8 mouse cellular contexts compared by ENCODE assay signal in the genomic region with DNA sequence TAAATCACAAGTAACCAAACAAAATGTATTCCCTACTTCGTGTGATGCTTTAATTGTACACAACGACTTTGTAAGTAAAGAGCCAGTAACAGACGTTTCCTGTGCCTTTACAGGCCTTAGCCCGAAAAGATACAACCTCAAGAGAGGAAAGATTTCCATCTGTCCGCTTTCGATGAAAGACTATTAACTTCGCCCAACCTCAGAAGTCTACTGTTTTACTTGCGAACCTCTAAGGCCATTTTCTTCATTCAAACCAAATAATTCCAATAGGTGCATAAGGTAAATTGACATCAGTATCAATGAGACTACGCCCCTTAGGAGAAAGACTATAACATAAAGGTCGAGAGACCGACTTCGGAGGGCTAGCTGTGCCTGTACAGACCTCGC. TPM values are rescaled to one million over a fixed set of nuclear protein-coding genes. Genes with fewer than 3 reads are reported as not detected.
DNase-seq lines count a peak whose midpoint lies in the region; ATAC-seq and TF ChIP-seq lines count a peak whose summit lies in the region.

No protein-coding gene starts in this region.

- H3K27ac ChIP-seq in testis, adult 2 months (ENCODE audit: control insufficient read depth, insufficient read depth, low read depth, low read length), result peak overlapping the region; percentile 88
- peak overlapping the region; percentile 90; the same call in 1 of the 2 replicates for H3K27ac ChIP-seq in limb, embryonic 13.5 days
- H3K27ac ChIP-seq in stomach, embryonic 16.5 days (ENCODE audit: low read length), result peak overlapping the region; percentile 92

- H3K36me3 ChIP-seq in erythroblast, embryonic 14.5 days (ENCODE audit: control insufficient read depth), result peaks cover 39% of the 10 kb centered on the region
- no peaks in the 10 kb centered on the region; the same call in 1 of the 2 replicates for H3K36me3 ChIP-seq in testis, adult 2 months (ENCODE audit: control insufficient read depth, insufficient read depth, low read length)
- peaks cover 14% of the 10 kb centered on the region for H3K36me3 ChIP-seq in limb, embryonic 13.5 days
- peaks cover 7% of the 10 kb centered on the region; the same call in 1 of the 2 replicates for H3K36me3 ChIP-seq in stomach, embryonic 16.5 days (ENCODE audit: control insufficient read depth, insufficient read depth, low read length)

- H3K4me2 ChIP-seq in limb, embryonic 13.5 days (replicated peaks), result peak overlapping the region; percentile 72
- peak overlapping the region; percentile 85 for H3K4me2 ChIP-seq in stomach, embryonic 16.5 days (ENCODE audit: low read depth, low read length)

- ATAC-seq in erythroblast, adult 5-6 weeks (replicated peaks; ENCODE audit: low FRiP score, poor library complexity, severe bottlenecking), result no peak
- ATAC-seq in limb, embryonic 13.5 days (ENCODE audit: low FRiP score, low read depth), result no peak
- no peak for ATAC-seq in stomach, embryonic 16.5 days (ENCODE audit: insufficient read depth, low FRiP score)
- no peak for ATAC-seq in erythroid progenitor cell, adult 5-6 weeks (replicated peaks; ENCODE audit: low FRiP score, poor library complexity, severe bottlenecking)

- 2% methylated on average over 13 of the region's 13 CpGs for WGBS in limb, embryonic 13.5 days
- 3% methylated on average over 13 of the region's 13 CpGs for WGBS in stomach, embryonic 16.5 days

- no peaks in the 10 kb centered on the region for H3K9me3 ChIP-seq in erythroblast, embryonic 14.5 days (ENCODE audit: control insufficient read depth, low read length)
- H3K9me3 ChIP-seq in limb, embryonic 13.5 days, result no peaks in the 10 kb centered on the region
- no peaks in the 10 kb centered on the region for H3K9me3 ChIP-seq in stomach, embryonic 16.5 days (replicated peaks; ENCODE audit: control insufficient read depth, low read length)

- H3K4me1 ChIP-seq in erythroblast, embryonic 14.5 days (ENCODE audit: control insufficient read depth), result peaks cover 46% of the 10 kb centered on the region
- H3K4me1 ChIP-seq in testis, adult 2 months (ENCODE audit: control insufficient read depth, insufficient read depth, low read length), result peaks cover 8% of the 10 kb centered on the region
- H3K4me1 ChIP-seq in limb, embryonic 13.5 days, result peaks cover 36% of the 10 kb centered on the region
- peaks cover 22% of the 10 kb centered on the region for H3K4me1 ChIP-seq in stomach, embryonic 16.5 days (ENCODE audit: control insufficient read depth, insufficient read depth, low read length)

- TF ChIP-seq CTCF in testis, adult 2 months (IDR thresholded peaks at IDR 0.05; ENCODE audit: control insufficient read depth, insufficient read depth, insufficient replicate concordance, low read depth, low read length), result no peak

- DNase-seq in testis, postnatal 14 days (ENCODE audit: low spot score), result no peak
- no peak for DNase-seq in frontal cortex, adult 2 months (ENCODE audit: extremely low spot score in 1 of 2, low spot score in 1 of 2)

- H3K4me3 ChIP-seq in erythroblast, embryonic 14.5 days (replicated peaks), result peak overlapping the region; percentile 87
- H3K4me3 ChIP-seq in testis, adult 2 months (ENCODE audit: control insufficient read depth, low read depth, low read length), result peak overlapping the region; percentile 95
- H3K4me3 ChIP-seq in limb, embryonic 13.5 days, result peak overlapping the region; percentile 99
- peak overlapping the region; percentile 98 for H3K4me3 ChIP-seq in stomach, embryonic 16.5 days (replicated peaks; ENCODE audit: low read length)

- TF ChIP-seq POLR2A in testis, adult 2 months (IDR thresholded peaks at IDR 0.05; ENCODE audit: control insufficient read depth, low read depth, low read length), result no peak

- H3K9ac ChIP-seq in limb, embryonic 13.5 days, result peak overlapping the region; percentile 96
- H3K9ac ChIP-seq in stomach, embryonic 16.5 days (ENCODE audit: low read length), result peak overlapping the region; percentile 98

- no peaks in the 10 kb centered on the region for H3K27me3 ChIP-seq in erythroblast, embryonic 14.5 days (ENCODE audit: control insufficient read depth)
- H3K27me3 ChIP-seq in testis, adult 2 months (ENCODE audit: control insufficient read depth, insufficient read depth, low read length), result no peaks in the 10 kb centered on the region
- no peaks in the 10 kb centered on the region for H3K27me3 ChIP-seq in limb, embryonic 13.5 days
- no peaks in the 10 kb centered on the region for H3K27me3 ChIP-seq in stomach, embryonic 16.5 days (ENCODE audit: control insufficient read depth, insufficient read depth, low read length)

RNA-seq across cellular contexts. Expression of gene Hmgcr, which starts 0.7 kb away (rescaled TPM):
- 0.10 and 0.19 TPM in 2 replicates for polyA plus RNA-seq in erythroblast, embryonic 14.5 days (2012)
- total RNA-seq in erythroblast, adult 5-6 weeks (2015; ENCODE audit: low replicate concordance), result 11.7 and 18.6 TPM in 2 replicates
- total RNA-seq in erythroblast, adult 5-6 weeks (2017; ENCODE audit: low replicate concordance), result 21.4 and 29.1 TPM in 2 replicates
- polyA plus RNA-seq in testis, adult 2 months (2012; rRNA removed), result 59.9 and 67.3 TPM in 2 replicates
- polyA plus RNA-seq in limb, embryonic 13.5 days (2015; fragmentation: Nextera tagmentation; extraction: Ambion mirVana), result 72.6 and 74.0 TPM in 2 replicates
- polyA plus RNA-seq in stomach, embryonic 16.5 days (2015; fragmentation: Nextera tagmentation; extraction: Ambion mirVana), result 74.6 and 78.9 TPM in 2 replicates
- 50.1 and 63.5 TPM in 2 replicates for polyA plus RNA-seq in frontal cortex, adult 2 months (2012; rRNA removed)
- 24.9 and 39.0 TPM in 2 replicates for total RNA-seq in erythroid progenitor cell, adult 5-6 weeks (2015; ENCODE audit: low replicate concordance)
- total RNA-seq in erythroid progenitor cell, adult 5-6 weeks (2017; ENCODE audit: low replicate concordance), result 43.2 and 67.3 TPM in 2 replicates

Comparison
In these comparisons a context has a peak if more than half of its experiments do, and no peak if none do; other contexts are left out.
1. RNA of gene Hmgcr, which starts 0.7 kb away (polyA plus RNA-seq): 74.6 to 78.9 TPM in stomach, embryonic 16.5 days, 72.6 to 74.0 TPM in limb, embryonic 13.5 days, 59.9 to 67.3 TPM in testis, adult 2 months and 50.1 to 63.5 TPM in frontal cortex, adult 2 months; 0.10 to 0.19 TPM in erythroblast, embryonic 14.5 days; every median in the first group is over 10 times any median in the second.
2. Peak in every context shown above with its lines, with median percentiles within 50 percentile points of each other: H3K4me3 ChIP-seq and H3K27ac ChIP-seq.